Mouse (Mus musculus) embryonic facial prominence, embryonic 12.5 days (tissue): ENCODE results near the gene Hspb11. TPM values are rescaled to one million over a fixed set of nuclear protein-coding genes. Genes with fewer than 3 reads are reported as not detected.

Experiments used
- ATAC-seq: fragments of 200-750 bp; cut with Nextera tagmentation; 2 replicates; pipeline ENCODE4 v1.8.0; 2017; ENCODE audit not compliant: insufficient number of reproducible peaks, insufficient read depth, low FRiP score, low TSS enrichment
- H3K27ac ChIP-seq: fragments of 300-500 bp; sonication (generic); 2 replicates; pipeline ENCODE4 v1.5.1; 2016; ENCODE audit warnings: mild to moderate bottlenecking
- H3K27me3 ChIP-seq: fragments of 300-500 bp; sonication (generic); 2 replicates; pipeline ENCODE4 v1.6.1; 2016; ENCODE audit warnings: mild to moderate bottlenecking, moderate library complexity
- H3K36me3 ChIP-seq: fragments of 300-500 bp; sonication (generic); 2 replicates; pipeline ENCODE4 v1.6.1; 2016; ENCODE audit warnings: mild to moderate bottlenecking
- H3K4me1 ChIP-seq: fragments of 300-500 bp; sonication (generic); 2 replicates; pipeline ENCODE4 v1.6.1; 2016
- H3K4me2 ChIP-seq: fragments of 300-500 bp; sonication (generic); replicated peaks from 2 replicates; pipeline ENCODE4 v1.6.1; 2016; ENCODE audit warnings: mild to moderate bottlenecking, moderate library complexity
- H3K4me3 ChIP-seq: fragments of 300-500 bp; sonication (generic); 2 replicates; pipeline ENCODE4 v1.5.1; 2016; ENCODE audit warnings: mild to moderate bottlenecking
- H3K9ac ChIP-seq: fragments of 300-500 bp; sonication (generic); 2 replicates; pipeline ENCODE4 v1.6.1; 2016; ENCODE audit warnings: mild to moderate bottlenecking, moderate library complexity
- H3K9me3 ChIP-seq: fragments of 300-500 bp; sonication (generic); 2 replicates; pipeline ENCODE4 v1.6.1; 2016; ENCODE audit warnings: mild to moderate bottlenecking, moderate library complexity
- WGBS: fragments of 180-500 bp; shearing (Covaris S2); methylation state at CpG from one replicate; pipeline ENCODE4 v1.1.7; 2016; 5-methylcytosine and 5-hydroxymethylcytosine counted together
- polyA plus RNA-seq: library from polyadenylated mRNA; unstranded; fragments of >200 nt; fragmentation: Nextera tagmentation; extraction: Ambion mirVana; gene quantifications from 2 replicates; pipeline ENCODE4 v1.2.1, GENCODE M21; 2016

The Hspb11 gene
- 38.1 and 38.4 TPM in 2 replicates for polyA plus RNA-seq

- under 1% methylated on average over 88 of the region's 101 CpGs for WGBS
- Histone ChIP-seq H3K27ac (peak within 1 kb of the TSS; percentile 70), H3K36me3 (no peaks in the 10 kb centered on the region), H3K9me3 (no peaks in the 10 kb centered on the region), H3K4me2 (peak within 1 kb of the TSS; percentile 69), H3K27me3 (no peaks in the 10 kb centered on the region), H3K4me3 (peak within 1 kb of the TSS; percentile 86), H3K9ac (peak within 1 kb of the TSS; percentile 52), H3K4me1 (peaks cover 8% of the 10 kb centered on the region)
- ATAC-seq: peak; percentile 96
Measured at GRCm38 (mm10) chr4:107253125-107254091, at the start of gene Hspb11, which contains the start of gene Lrrc42. Gene Hspb11 (plus strand): TSS chr4:107253593. Gene Lrrc42 (minus strand): TSS chr4:107253532.

GRCm38 (mm10) chr4:107207016-107207415, 46.4 kb upstream of the Hspb11 start:
- H3K4me3 ChIP-seq: no peak overlapping the region
- WGBS: 92% methylated on average over 2 of the region's 2 CpGs
- H3K4me1 ChIP-seq: no peaks in the 10 kb centered on the region
- H3K9ac ChIP-seq: no peak overlapping the region
- H3K4me2 ChIP-seq: no peak overlapping the region
- no peaks in the 10 kb centered on the region for H3K27me3 ChIP-seq
- ATAC-seq: no peak
- H3K9me3 ChIP-seq: no peaks in the 10 kb centered on the region
- no peak overlapping the region for H3K27ac ChIP-seq
- H3K36me3 ChIP-seq: peaks cover 53% of the 10 kb centered on the region

DNA sequence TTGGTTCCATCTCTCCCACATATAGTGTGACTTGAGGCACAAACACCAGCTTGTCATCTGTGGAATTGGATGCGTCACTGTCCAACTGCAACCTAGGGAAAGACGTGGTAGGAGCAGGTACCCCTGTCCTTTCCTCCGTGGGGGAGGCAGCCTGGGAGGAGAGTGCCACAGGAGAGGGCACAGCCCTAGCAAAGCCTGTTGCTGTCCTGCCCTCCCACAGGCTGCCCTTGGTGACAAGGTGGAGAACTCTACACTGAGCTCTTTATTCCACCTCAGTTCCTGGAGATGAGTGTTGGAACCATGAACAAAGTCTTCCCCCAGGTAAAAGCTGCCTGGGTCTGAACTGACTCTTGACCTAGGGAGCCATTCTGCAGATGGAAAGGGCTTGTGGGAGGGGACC, 44.5 kb upstream of the Hspb11 start, which contains the start of gene Ldlrad1:
TSS of gene Ldlrad1 (plus strand) at position 301 of the 400 bp plus-strand sequence.
- H3K36me3 ChIP-seq: peaks cover 36% of the 10 kb centered on the region

GRCm38 (mm10) chr4:107210483-107211097, 42.8 kb upstream of the Hspb11 start:
- Histone ChIP-seq H3K4me2 (no peak overlapping the region), H3K27ac (no peak overlapping the region), H3K36me3 (peaks cover 21% of the 10 kb centered on the region; the same call in 1 of the 2 replicates), H3K9ac (no peak overlapping the region), H3K9me3 (no peaks in the 10 kb centered on the region), H3K27me3 (no peaks in the 10 kb centered on the region), H3K4me3 (no peak overlapping the region), H3K4me1 (no peaks in the 10 kb centered on the region)
- ATAC-seq: no peak
- 78% methylated on average over 5 of the region's 5 CpGs for WGBS

More for the DNA sequence above, 44.5 kb upstream of the Hspb11 start, which contains the start of gene Ldlrad1:
- H3K4me3 ChIP-seq: no peak within 1 kb of the TSS
- H3K27ac ChIP-seq: no peak within 1 kb of the TSS
- no peak within 1 kb of the TSS for H3K4me2 ChIP-seq
- no peak for ATAC-seq
- H3K27me3 ChIP-seq: no peaks in the 10 kb centered on the region
- 84% methylated on average over 3 of the region's 3 CpGs for WGBS
- H3K9ac ChIP-seq: no peak within 1 kb of the TSS
- H3K9me3 ChIP-seq: no peaks in the 10 kb centered on the region
- no peaks in the 10 kb centered on the region for H3K4me1 ChIP-seq

DNA sequence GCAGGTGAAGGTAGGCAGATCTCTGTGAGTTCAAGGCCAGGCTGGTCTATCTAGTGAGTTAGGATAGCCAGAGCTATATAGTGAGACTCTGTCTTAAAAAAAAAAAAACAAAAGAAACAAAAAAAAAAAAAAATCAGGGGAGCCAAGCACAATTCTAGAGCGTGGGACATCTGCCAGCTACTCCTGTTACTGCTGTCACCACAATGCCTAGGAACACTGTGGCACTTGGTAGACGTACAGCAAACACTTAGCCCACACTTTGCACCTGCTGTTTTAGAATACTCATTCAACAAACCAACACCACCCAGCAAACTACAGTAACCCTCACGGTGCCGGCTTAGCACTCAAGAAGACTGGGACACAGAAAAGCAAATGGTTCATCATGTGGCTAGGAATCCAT, 41.9 kb upstream of the Hspb11 start:
- H3K4me2 ChIP-seq: no peak overlapping the region
- WGBS: 83% methylated on average over 4 of the region's 4 CpGs
- no peak for ATAC-seq

GRCm38 (mm10) chr4:107211936-107212335, 41.5 kb upstream of the Hspb11 start:
- 83% methylated on average over 5 of the region's 5 CpGs for WGBS
- Histone ChIP-seq H3K27ac (no peak overlapping the region), H3K27me3 (no peaks in the 10 kb centered on the region), H3K9ac (no peak overlapping the region), H3K36me3 (peaks cover 10% of the 10 kb centered on the region; the same call in 1 of the 2 replicates), H3K4me2 (no peak overlapping the region), H3K4me3 (no peak overlapping the region), H3K4me1 (no peaks in the 10 kb centered on the region), H3K9me3 (no peaks in the 10 kb centered on the region)
- no peak for ATAC-seq

More for the DNA sequence above, 41.9 kb upstream of the Hspb11 start:
- Histone ChIP-seq H3K27me3 (no peaks in the 10 kb centered on the region), H3K27ac (no peak overlapping the region), H3K9me3 (no peaks in the 10 kb centered on the region), H3K4me1 (no peaks in the 10 kb centered on the region), H3K9ac (no peak overlapping the region), H3K4me3 (no peak overlapping the region), H3K36me3 (peaks cover 15% of the 10 kb centered on the region; the same call in 1 of the 2 replicates)

GRCm38 (mm10) chr4:107213279-107214011, 39.9 kb upstream of the Hspb11 start:
- Histone ChIP-seq H3K36me3 (peaks cover 7% of the 10 kb centered on the region; the same call in 1 of the 2 replicates), H3K9ac (no peak overlapping the region), H3K9me3 (no peaks in the 10 kb centered on the region), H3K27me3 (no peaks in the 10 kb centered on the region), H3K4me1 (no peaks in the 10 kb centered on the region), H3K27ac (no peak overlapping the region), H3K4me2 (no peak overlapping the region), H3K4me3 (no peak overlapping the region)
- no peak for ATAC-seq
- 73% methylated on average over 12 of the region's 12 CpGs for WGBS

DNA sequence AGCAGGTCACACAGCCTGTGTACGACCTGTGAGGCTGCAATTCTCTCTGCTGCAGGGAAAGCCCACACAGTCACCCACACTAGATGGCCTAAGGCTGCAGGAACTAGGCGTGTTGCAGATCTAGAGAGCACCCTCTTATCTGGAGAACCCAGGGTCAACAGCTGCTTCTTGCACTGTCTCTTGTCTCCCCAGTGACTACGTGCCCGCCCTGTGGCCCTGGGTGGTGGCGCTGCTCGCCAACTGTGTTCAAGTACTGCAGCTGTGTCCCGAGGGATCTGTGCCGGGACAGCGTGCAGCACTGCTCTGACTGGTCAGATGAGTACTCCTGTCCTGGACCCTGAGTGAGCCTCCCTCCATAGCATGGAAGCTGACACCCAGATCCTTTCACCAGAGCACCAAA, 35.8 kb upstream of the Hspb11 start:
- Histone ChIP-seq H3K4me3 (no peak overlapping the region), H3K4me1 (no peaks in the 10 kb centered on the region), H3K27me3 (no peaks in the 10 kb centered on the region), H3K4me2 (no peak overlapping the region), H3K36me3 (no peaks in the 10 kb centered on the region), H3K27ac (no peak overlapping the region), H3K9ac (no peak overlapping the region), H3K9me3 (no peaks in the 10 kb centered on the region)
- 82% methylated on average over 9 of the region's 9 CpGs for WGBS
- ATAC-seq: no peak

DNA sequence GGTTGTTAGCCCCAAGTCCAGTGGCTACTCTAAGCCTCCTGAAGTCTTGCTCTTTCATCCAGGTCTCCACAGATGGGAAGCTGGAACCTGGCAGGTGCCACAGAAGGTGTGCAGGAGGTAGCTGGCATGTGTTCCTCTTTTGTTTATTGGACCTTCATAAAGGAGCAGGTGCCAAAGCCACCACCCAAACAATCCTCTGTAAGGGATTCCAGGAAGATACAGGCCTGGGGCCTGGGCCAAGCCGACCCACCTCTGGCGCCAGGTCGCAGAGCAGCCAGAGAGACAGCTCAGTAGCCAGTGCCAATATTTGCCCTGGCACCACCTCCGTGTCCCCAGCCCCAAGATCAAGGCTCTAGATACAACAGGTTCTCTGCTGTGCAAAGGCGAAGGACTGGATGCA, 31.9 kb upstream of the Hspb11 start:
- H3K27ac ChIP-seq: no peak overlapping the region
- H3K4me1 ChIP-seq: no peaks in the 10 kb centered on the region
- H3K36me3 ChIP-seq: no peaks in the 10 kb centered on the region
- H3K9me3 ChIP-seq: no peaks in the 10 kb centered on the region
- no peak for ATAC-seq
- no peak overlapping the region for H3K4me3 ChIP-seq
- WGBS: 90% methylated on average over 5 of the region's 5 CpGs
- H3K4me2 ChIP-seq: no peak overlapping the region
- no peaks in the 10 kb centered on the region for H3K27me3 ChIP-seq
- H3K9ac ChIP-seq: no peak overlapping the region

DNA sequence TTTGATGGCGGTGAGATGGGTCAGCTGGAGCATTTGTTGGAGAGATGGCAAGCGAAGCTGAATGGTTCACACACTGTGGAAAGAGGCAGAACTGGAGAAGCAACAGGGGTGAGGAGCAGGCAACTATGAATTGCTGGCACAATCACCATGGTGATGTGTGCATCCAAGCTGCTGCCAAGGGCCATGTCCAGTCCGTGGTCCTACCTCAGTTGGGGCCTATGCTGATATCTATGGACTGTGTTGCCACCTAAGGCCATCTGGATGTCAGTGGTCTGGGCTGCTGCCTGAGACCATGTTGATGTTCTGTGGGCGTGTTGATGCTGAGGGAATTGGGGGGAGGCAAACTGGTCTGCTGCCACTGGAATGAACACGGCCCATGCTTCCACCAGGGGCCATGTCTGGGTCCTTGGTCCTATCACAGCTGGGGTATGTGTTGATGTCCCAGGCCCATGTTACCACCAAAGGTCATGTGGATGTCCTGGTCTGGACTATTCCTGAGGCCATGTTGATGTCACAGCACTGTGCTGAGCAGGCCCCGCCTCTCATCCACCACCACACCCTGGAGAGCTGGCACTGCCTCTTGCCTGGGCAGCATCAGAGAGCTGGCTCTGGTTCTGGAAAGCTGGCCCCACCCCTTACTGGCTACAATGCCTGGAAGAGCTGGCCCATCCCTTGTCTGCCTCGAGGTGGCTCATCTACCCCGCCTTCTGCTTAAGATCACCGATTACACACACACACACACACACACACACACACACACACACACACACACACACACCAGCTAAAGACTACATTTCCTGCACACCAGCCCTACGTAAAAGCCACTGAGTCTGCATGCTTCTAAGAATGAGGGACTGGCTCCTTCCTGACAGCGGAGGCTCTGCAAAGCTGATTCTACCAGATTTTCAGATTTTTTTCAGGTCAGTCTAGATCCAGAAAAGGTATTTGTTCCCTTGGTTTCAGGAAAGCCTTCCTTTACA, 29.9 kb upstream of the Hspb11 start:
- H3K9ac ChIP-seq: no peak overlapping the region
- H3K4me3 ChIP-seq: no peak overlapping the region
- H3K4me1 ChIP-seq: no peaks in the 10 kb centered on the region
- no peaks in the 10 kb centered on the region for H3K9me3 ChIP-seq
- H3K27ac ChIP-seq: no peak overlapping the region
- H3K4me2 ChIP-seq: no peak overlapping the region
- no peak for ATAC-seq
- H3K36me3 ChIP-seq: no peaks in the 10 kb centered on the region
- no peaks in the 10 kb centered on the region for H3K27me3 ChIP-seq
- WGBS: 87% methylated on average over 11 of the region's 11 CpGs
